Mouse (Mus musculus) layer of hippocampus, adult 9-10 months (tissue): ENCODE data around the gene Olfr142.
"Not testable (repeated sequence)": the region's sequence is repeated elsewhere in the genome, so short reads cannot be mapped to it uniquely, and the experiment has no call there.

Experiments
- DNase-seq: peaks from one replicate; pipeline ENCODE4 v3.0.0; 2022; ENCODE audit warnings: low spot score

The Olfr142 gene

DNA sequence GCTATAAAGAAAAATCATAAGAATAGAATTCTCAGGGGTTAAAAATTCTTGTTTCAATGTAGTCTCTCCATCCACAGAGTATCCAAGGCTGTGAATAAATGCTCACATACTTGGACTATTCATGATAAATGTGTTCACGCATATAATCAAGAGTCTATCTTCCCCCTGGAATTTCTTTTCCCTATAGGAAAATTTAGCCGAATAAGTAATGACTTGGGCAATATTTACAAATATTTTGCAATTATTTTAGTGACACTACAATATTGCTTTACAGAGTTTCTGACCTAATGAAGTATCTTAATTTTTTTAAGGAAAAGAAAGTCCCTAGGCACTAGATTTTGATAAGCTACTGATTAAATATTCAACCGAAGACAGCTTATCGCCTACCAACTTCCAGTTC is at the start of gene Olfr142:
Gene Olfr142 (minus strand): TSS at position 101 of the 400 bp plus-strand sequence.
- DNase-seq, result no peak

DNA sequence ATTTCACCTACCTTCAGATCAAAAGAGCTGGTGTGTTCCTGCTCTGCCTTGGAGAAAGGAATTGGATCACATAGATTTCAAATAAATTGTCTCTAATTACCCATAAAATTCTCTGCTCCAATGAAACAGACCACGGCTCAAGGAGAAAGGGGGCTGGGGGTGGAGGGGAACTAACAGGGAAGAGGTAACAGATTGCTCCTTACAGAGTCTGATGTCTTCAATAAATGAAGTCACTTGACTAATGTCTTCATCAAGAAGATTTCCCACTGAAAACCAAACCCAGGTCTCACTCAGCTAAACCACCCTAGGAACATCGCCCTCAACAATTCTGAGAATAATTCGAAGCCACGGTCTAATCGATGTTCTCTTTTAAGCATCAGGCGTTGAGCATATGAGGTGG is 35.3 kb upstream of the Olfr142 start, which contains the start of gene Olfr1272:
Gene Olfr1272 (minus strand): TSS at position 101 of the 400 bp plus-strand sequence.
- DNase-seq, result no peak

DNA sequence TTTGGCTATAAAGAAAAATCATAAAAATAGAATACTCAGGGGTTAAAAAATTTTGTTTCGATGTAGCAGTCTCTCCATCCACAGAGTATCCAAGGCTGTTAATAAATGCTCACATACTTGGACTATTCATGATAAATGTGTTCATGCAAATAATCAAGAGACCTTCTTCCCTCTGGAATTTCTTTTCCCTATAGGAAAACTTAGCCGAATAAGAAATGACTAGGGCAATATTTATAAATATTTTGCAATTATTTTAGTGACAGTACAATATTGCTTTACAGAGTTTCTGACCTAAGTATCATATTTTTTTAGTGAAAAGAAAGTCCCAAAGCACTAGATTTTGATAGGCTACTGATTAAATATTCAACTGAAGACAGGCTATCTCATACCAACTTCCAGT is 13.5 kb upstream of the Olfr142 start, which contains the start of gene Olfr1271:
Gene Olfr1271 (minus strand): TSS at position 101 of the 400 bp plus-strand sequence.
- DNase-seq, result no peak

DNA sequence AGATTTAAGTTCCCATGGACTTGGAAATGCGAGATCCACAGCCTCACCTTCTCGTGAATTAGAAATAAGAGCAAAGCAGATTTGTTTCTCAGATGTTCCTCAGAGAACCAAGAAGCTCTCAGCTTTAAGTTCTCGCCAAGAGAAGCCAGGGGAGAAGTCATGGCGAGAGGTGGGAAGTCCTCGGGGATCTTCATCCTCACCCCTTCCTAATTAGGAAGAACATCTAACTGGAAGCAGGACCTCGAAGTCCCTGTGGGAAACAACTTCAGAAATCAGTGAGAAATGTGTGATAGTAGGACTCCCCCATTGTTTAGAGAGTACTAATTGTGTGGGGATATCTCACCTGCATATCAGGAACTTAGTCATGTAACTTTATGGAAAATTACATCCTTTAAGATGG is 33.0 kb downstream of the Olfr142 start, which contains the start of gene Olfr1506:
Gene Olfr1506 (minus strand): TSS at position 101 of the 400 bp plus-strand sequence.
- DNase-seq, result not testable (repeated sequence)
